Mouse (Mus musculus) lung, embryonic 15.5 days (tissue): ENCODE results near the gene Gm12355. TPM values are rescaled to one million over a fixed set of nuclear protein-coding genes. Genes with fewer than 3 reads are reported as not detected.
A peak's percentile ranks its signal among the peaks of the same experiment; 100 is the strongest.

Experiments
- ATAC-seq: fragments of 200-750 bp; cut with Nextera tagmentation; 2 replicates; pipeline ENCODE4 v1.8.0; 2017; ENCODE audit warnings: moderate number of reproducible peaks, borderline replicate concordance; ENCODE audit not compliant: low FRiP score, low TSS enrichment; ENCODE audit errors: extremely low read depth
- H3K27ac ChIP-seq: fragments of 300-500 bp; sonication (generic); 2 replicates; pipeline ENCODE4 v1.5.1; 2015; ENCODE audit warnings: moderate library complexity, mild to moderate bottlenecking, inconsistent platforms
- H3K27me3 ChIP-seq: fragments of 300-500 bp; sonication (generic); 2 replicates; pipeline ENCODE4 v1.6.1; 2015; ENCODE audit warnings: inconsistent platforms
- H3K36me3 ChIP-seq: fragments of 300-500 bp; sonication (generic); 2 replicates; pipeline ENCODE4 v1.6.1; 2015; ENCODE audit warnings: inconsistent platforms
- H3K4me1 ChIP-seq: fragments of 300-500 bp; sonication (generic); 2 replicates; pipeline ENCODE4 v1.6.1; 2015; ENCODE audit warnings: inconsistent platforms
- H3K4me2 ChIP-seq: fragments of 300-500 bp; sonication (generic); 2 replicates; pipeline ENCODE4 v1.6.1; 2015; ENCODE audit warnings: inconsistent platforms, mild to moderate bottlenecking, moderate library complexity
- H3K4me3 ChIP-seq: fragments of 300-500 bp; sonication (generic); 2 replicates; pipeline ENCODE4 v1.5.1; 2015; ENCODE audit warnings: mild to moderate bottlenecking, inconsistent platforms
- H3K9ac ChIP-seq: fragments of 300-500 bp; sonication (generic); 2 replicates; pipeline ENCODE4 v1.6.1; 2015; ENCODE audit warnings: inconsistent platforms
- H3K9me3 ChIP-seq: fragments of 300-500 bp; sonication (generic); 2 replicates; pipeline ENCODE4 v1.6.1; 2016; ENCODE audit warnings: inconsistent platforms
- WGBS: fragments of 180-500 bp; shearing (Covaris S2); methylation state at CpG from one replicate; pipeline ENCODE4 v1.1.7; 2015; 5-methylcytosine and 5-hydroxymethylcytosine counted together
- polyA plus RNA-seq: library from polyadenylated mRNA; unstranded; fragments of >200 nt; fragmentation: Nextera tagmentation; extraction: Ambion mirVana; gene quantifications from 2 replicates; pipeline ENCODE4 v1.2.1, GENCODE M21; 2015

Gm12355 gene
- polyA plus RNA-seq, 1 experiment from 2014 or later, result 1.4 TPM

- Histone ChIP-seq H3K9ac (no peak overlapping the region), H3K27ac (no peak overlapping the region), H3K4me2 (peak overlapping the region; percentile 18; the same call in 1 of the 2 replicates), H3K4me1 (peaks cover 16% of the 10 kb centered on the region; the same call in 1 of the 2 replicates), H3K36me3 (no peaks in the 10 kb centered on the region), H3K4me3 (no peak overlapping the region), H3K9me3 (no peaks in the 10 kb centered on the region), H3K27me3 (peaks cover 37% of the 10 kb centered on the region)
- no peak for ATAC-seq
- WGBS, result 22% methylated on average over 18 of the region's 18 CpGs
Measured at GRCm38 (mm10) chr11:98599291-98599690, 26.2 kb downstream of the Gm12355 start.

DNA sequence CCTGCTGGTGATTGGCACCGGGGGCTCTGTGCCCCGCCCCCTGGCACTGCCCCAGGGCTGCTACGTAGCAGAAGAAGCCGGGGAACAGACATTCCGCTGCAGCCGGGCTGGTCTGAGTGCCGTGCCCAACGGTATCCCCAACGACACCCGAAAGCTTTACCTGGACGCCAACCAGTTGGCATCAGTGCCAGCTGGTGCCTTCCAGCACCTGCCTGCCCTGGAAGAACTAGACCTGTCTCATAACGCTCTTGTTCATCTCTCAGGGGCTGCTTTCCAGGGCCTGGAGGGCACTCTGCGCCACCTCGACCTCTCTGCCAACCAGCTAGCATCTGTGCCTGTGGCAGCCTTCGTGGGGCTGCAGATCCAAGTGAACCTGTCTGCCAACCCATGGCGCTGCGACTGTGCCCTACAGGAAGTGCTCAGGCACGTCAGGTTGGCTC is 26.6 kb downstream of the Gm12355 start:
- Histone ChIP-seq H3K36me3 (no peaks in the 10 kb centered on the region), H3K4me1 (peaks cover 16% of the 10 kb centered on the region; the same call in 1 of the 2 replicates), H3K27me3 (peaks cover 37% of the 10 kb centered on the region), H3K4me3 (no peak overlapping the region), H3K9ac (no peak overlapping the region), H3K9me3 (no peaks in the 10 kb centered on the region), H3K4me2 (peak overlapping the region; percentile 18; the same call in 1 of the 2 replicates), H3K27ac (no peak overlapping the region)
- ATAC-seq, result no peak
- WGBS, result 49% methylated on average over 18 of the region's 18 CpGs

- Histone ChIP-seq H3K27ac (no peak within 1 kb of the TSS), H3K4me1 (peaks cover 16% of the 10 kb centered on the region; the same call in 1 of the 2 replicates), H3K4me2 (peak within 1 kb of the TSS; percentile 18; the same call in 1 of the 2 replicates), H3K9me3 (no peaks in the 10 kb centered on the region), H3K36me3 (no peaks in the 10 kb centered on the region), H3K4me3 (no peak within 1 kb of the TSS), H3K9ac (no peak within 1 kb of the TSS), H3K27me3 (peaks cover 39% of the 10 kb centered on the region)
- WGBS, result 72% methylated on average over 8 of the region's 8 CpGs
- ATAC-seq, result no peak
Measured at GRCm38 (mm10) chr11:98597991-98598390, 27.5 kb downstream of the Gm12355 start, which contains the start of gene Lrrc3c. TSS of gene Lrrc3c (plus strand) at chr11:98598291.

GRCm38 (mm10) chr11:98597363-98597762 is 28.1 kb downstream of the Gm12355 start:
- H3K9ac ChIP-seq, result no peak overlapping the region
- H3K4me1 ChIP-seq, result peaks cover 16% of the 10 kb centered on the region; the same call in 1 of the 2 replicates
- H3K27me3 ChIP-seq, result peaks cover 43% of the 10 kb centered on the region
- H3K4me2 ChIP-seq, result no peak overlapping the region
- no peak overlapping the region for H3K4me3 ChIP-seq
- H3K9me3 ChIP-seq, result no peaks in the 10 kb centered on the region
- H3K36me3 ChIP-seq, result no peaks in the 10 kb centered on the region
- no peak overlapping the region for H3K27ac ChIP-seq
- WGBS, result 37% methylated on average over 5 of the region's 6 CpGs
- no peak for ATAC-seq

- WGBS, result 71% methylated on average over 3 of the region's 3 CpGs
- H3K27me3 ChIP-seq, result peaks cover 40% of the 10 kb centered on the region
- H3K4me1 ChIP-seq, result 0 out of 2 replicates have a peak, but pooled peaks cover 11% of the 10 kb centered on the region
Measured at GRCm38 (mm10) chr11:98595955-98596354, 29.5 kb downstream of the Gm12355 start.

GRCm38 (mm10) chr11:98595473-98595872 is 30.0 kb downstream of the Gm12355 start:
- H3K4me1 ChIP-seq, result 0 out of 2 replicates have a peak, but pooled peaks cover 7% of the 10 kb centered on the region
- H3K9ac ChIP-seq, result no peak overlapping the region
- no peak overlapping the region for H3K27ac ChIP-seq
- H3K4me2 ChIP-seq, result no peak overlapping the region
- H3K9me3 ChIP-seq, result no peaks in the 10 kb centered on the region
- 66% methylated on average over 10 of the region's 10 CpGs for WGBS
- no peak overlapping the region for H3K4me3 ChIP-seq
- H3K27me3 ChIP-seq, result peaks cover 35% of the 10 kb centered on the region
- no peaks in the 10 kb centered on the region for H3K36me3 ChIP-seq
- no peak for ATAC-seq

More at GRCm38 (mm10) chr11:98595955-98596354, 29.5 kb downstream of the Gm12355 start:
- Histone ChIP-seq H3K9ac (no peak overlapping the region), H3K4me2 (no peak overlapping the region), H3K9me3 (no peaks in the 10 kb centered on the region), H3K27ac (no peak overlapping the region), H3K36me3 (no peaks in the 10 kb centered on the region), H3K4me3 (no peak overlapping the region)
- ATAC-seq, result no peak

DNA sequence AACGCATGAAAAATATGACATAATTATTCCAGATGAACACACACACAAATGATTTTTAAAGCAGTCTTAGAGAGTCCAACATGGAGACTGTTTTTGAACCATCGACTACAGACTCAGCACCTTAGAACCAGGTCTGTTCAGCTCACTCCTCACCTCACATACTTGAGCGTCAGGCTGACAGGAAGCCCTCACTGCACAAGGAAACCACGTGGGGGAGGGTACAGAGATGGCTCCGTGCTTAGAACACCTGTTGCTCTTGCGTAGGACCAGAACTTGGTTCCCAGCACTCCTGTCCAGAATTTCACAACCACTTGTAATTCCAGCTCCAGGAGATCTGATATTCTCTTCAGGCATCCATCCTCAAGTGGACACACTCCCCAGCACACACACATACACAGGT is 30.4 kb downstream of the Gm12355 start:
- no peaks in the 10 kb centered on the region for H3K36me3 ChIP-seq
- H3K9me3 ChIP-seq, result no peaks in the 10 kb centered on the region
- H3K4me3 ChIP-seq, result no peak overlapping the region
- H3K27me3 ChIP-seq, result peaks cover 33% of the 10 kb centered on the region
- WGBS, result 68% methylated on average over 6 of the region's 6 CpGs
- no peak overlapping the region for H3K9ac ChIP-seq
- ATAC-seq, result no peak
- no peak overlapping the region for H3K27ac ChIP-seq
- 0 out of 2 replicates have a peak, but pooled peaks cover 7% of the 10 kb centered on the region for H3K4me1 ChIP-seq
- no peak overlapping the region for H3K4me2 ChIP-seq

- Histone ChIP-seq H3K9ac (no peak overlapping the region), H3K36me3 (no peaks in the 10 kb centered on the region), H3K27me3 (peaks cover 14% of the 10 kb centered on the region; the same call in 1 of the 2 replicates), H3K4me2 (no peak overlapping the region), H3K4me3 (no peak overlapping the region), H3K9me3 (no peaks in the 10 kb centered on the region), H3K27ac (no peak overlapping the region), H3K4me1 (peaks cover 26% of the 10 kb centered on the region)
- WGBS, result 60% methylated on average over 19 of the region's 19 CpGs
- ATAC-seq, result no peak
Measured at GRCm38 (mm10) chr11:98590548-98591445, 34.7 kb downstream of the Gm12355 start.

GRCm38 (mm10) chr11:98589306-98589705 is 36.2 kb downstream of the Gm12355 start:
- Histone ChIP-seq H3K36me3 (no peaks in the 10 kb centered on the region), H3K4me3 (no peak overlapping the region), H3K4me2 (no peak overlapping the region), H3K9ac (no peak overlapping the region), H3K27me3 (peaks cover 14% of the 10 kb centered on the region; the same call in 1 of the 2 replicates), H3K9me3 (no peaks in the 10 kb centered on the region), H3K27ac (peak overlapping the region; percentile 27; the same call in 1 of the 2 replicates), H3K4me1 (peaks cover 39% of the 10 kb centered on the region)
- 71% methylated on average over 8 of the region's 8 CpGs for WGBS
- no peak for ATAC-seq

DNA sequence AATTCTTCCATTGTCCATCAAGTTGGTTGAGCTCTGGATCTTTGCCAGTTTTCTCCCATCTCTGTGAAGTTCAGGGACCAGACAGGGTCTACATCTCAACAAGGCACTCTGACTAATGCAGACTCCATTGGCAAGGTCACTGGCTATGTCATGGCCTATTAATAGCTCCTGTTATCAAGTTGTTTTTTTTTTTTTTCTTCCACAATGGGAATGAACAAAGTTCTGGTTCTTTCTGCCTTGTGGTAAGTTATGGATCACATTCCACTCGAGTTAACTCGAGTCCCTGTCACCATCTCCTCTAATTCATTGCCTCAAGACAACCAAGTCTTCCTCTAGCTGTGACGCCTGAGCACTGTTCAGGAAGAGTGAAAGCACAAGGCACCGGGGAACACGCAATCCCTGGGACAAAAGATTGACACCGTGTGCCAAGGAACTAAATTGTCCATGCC is 36.6 kb downstream of the Gm12355 start:
- WGBS, result 54% methylated on average over 6 of the region's 6 CpGs
- Histone ChIP-seq H3K36me3 (no peaks in the 10 kb centered on the region), H3K4me1 (peaks cover 39% of the 10 kb centered on the region), H3K27ac (peak overlapping the region; percentile 90), H3K4me2 (peak overlapping the region; percentile 83), H3K27me3 (peaks cover 14% of the 10 kb centered on the region; the same call in 1 of the 2 replicates), H3K4me3 (0 out of 2 replicates have a peak overlapping the region, but pooled peaks have one; percentile 76), H3K9ac (no peak overlapping the region), H3K9me3 (no peaks in the 10 kb centered on the region)
- no peak for ATAC-seq

DNA sequence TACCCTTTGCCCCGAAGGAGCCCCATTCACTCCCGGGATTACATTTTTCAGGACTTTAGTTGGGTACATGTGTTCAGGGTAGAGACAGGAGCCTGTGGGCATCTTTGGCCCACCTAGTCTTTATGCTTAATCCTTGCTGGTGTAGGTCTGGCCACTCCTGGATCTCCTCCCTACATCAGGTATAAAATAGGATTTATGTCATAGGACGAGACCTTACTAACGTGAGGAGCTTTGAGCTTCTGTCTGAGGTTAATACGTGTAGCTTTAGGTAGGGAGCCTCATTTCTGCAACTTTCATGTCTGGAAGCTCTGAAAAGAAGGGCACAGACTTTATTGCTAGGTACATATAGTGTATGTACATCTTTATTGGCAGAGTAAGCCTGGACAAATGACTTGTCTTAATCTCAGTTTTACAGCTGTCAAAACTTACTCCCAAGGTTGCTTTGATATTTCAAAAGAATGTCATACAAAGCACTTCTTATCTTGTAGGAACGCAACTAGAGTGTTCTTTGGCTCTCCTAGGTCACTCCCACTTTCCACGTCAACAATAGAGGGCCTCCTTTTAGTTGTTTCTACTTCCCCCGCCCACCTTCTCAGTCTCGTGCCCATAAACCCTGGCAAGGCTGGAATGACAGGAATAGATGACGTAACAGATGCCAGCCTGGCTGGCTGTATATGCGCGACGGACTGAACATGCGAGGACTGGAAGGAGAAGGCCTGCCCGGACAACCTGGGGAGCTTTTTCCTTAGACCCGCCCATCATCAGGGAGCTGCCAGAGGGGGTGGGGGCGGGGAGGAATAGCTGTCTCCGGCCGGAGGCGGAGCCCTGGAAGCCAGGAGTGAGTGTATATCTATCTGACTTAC is 37.5 kb downstream of the Gm12355 start:
- H3K27me3 ChIP-seq, result peaks cover 11% of the 10 kb centered on the region; the same call in 1 of the 2 replicates
- peaks cover 39% of the 10 kb centered on the region for H3K4me1 ChIP-seq
- peak overlapping the region; percentile 83 for H3K4me2 ChIP-seq
- H3K4me3 ChIP-seq, result peak overlapping the region; percentile 76
- peaks cover 6% of the 10 kb centered on the region; the same call in 1 of the 2 replicates for H3K36me3 ChIP-seq
- peak; percentile 72 for ATAC-seq
- WGBS, result 3% methylated on average over 20 of the region's 20 CpGs
- H3K27ac ChIP-seq, result peak overlapping the region; percentile 90
- H3K9me3 ChIP-seq, result no peaks in the 10 kb centered on the region
- peak overlapping the region; percentile 27; the same call in 1 of the 2 replicates for H3K9ac ChIP-seq
